Mouse (Mus musculus) liver, embryonic 13.5 days (tissue): Measurements from ENCODE around the gene Slc7a6. TPM values are rescaled to one million over a fixed set of nuclear protein-coding genes. Genes with fewer than 3 reads are reported as not detected.

ENCODE experiments used
- ATAC-seq: fragments of 200-750 bp; cut with Nextera tagmentation; 2 replicates; pipeline ENCODE4 v1.8.0; 2017; ENCODE audit warnings: low read depth, mild to moderate bottlenecking, moderate number of reproducible peaks, moderate library complexity
- DNase-seq: peaks from one replicate; pipeline ENCODE4 v3.0.0; 2022
- H3K27ac ChIP-seq: fragments of 300-500 bp; sonication (generic); 2 replicates; pipeline ENCODE4 v1.5.1; 2015; ENCODE audit warnings: moderate library complexity, mild to moderate bottlenecking, inconsistent platforms
- H3K27me3 ChIP-seq: fragments of 300-500 bp; sonication (generic); 2 replicates; pipeline ENCODE4 v1.6.1; 2015; ENCODE audit warnings: mild to moderate bottlenecking, inconsistent platforms
- H3K36me3 ChIP-seq: fragments of 300-500 bp; sonication (generic); 2 replicates; pipeline ENCODE4 v1.6.1; 2015; ENCODE audit warnings: mild to moderate bottlenecking, inconsistent platforms
- H3K4me1 ChIP-seq: fragments of 300-500 bp; sonication (generic); replicated peaks from 2 replicates; pipeline ENCODE4 v1.6.1; 2015; ENCODE audit warnings: inconsistent platforms
- H3K4me2 ChIP-seq: fragments of 300-500 bp; sonication (generic); 2 replicates; pipeline ENCODE4 v1.6.1; 2015; ENCODE audit warnings: inconsistent platforms, mild to moderate bottlenecking, moderate library complexity
- H3K4me3 ChIP-seq: fragments of 300-500 bp; sonication (generic); replicated peaks from 2 replicates; pipeline ENCODE4 v1.5.1; 2015; ENCODE audit warnings: mild to moderate bottlenecking, inconsistent platforms
- H3K9ac ChIP-seq: fragments of 300-500 bp; sonication (generic); 2 replicates; pipeline ENCODE4 v1.6.1; 2015; ENCODE audit warnings: mild to moderate bottlenecking, inconsistent platforms
- H3K9me3 ChIP-seq: fragments of 300-500 bp; sonication (generic); replicated peaks from 2 replicates; pipeline ENCODE4 v1.6.1; 2016; ENCODE audit warnings: inconsistent platforms
- WGBS: fragments of 180-500 bp; shearing (Covaris S2); methylation state at CpG from one replicate; pipeline ENCODE4 v1.1.7; 2015; ENCODE audit not compliant: insufficient replicate concordance; 5-methylcytosine and 5-hydroxymethylcytosine counted together
- polyA plus RNA-seq: library from polyadenylated mRNA; unstranded; fragments of >200 nt; fragmentation: Nextera tagmentation; extraction: Ambion mirVana; gene quantifications from 2 replicates; pipeline ENCODE4 v1.2.1, GENCODE M21; 2015

Gene Slc7a6
- polyA plus RNA-seq, 1 experiment from 2014 or later, result 10.5 TPM

GRCm38 (mm10) chr8:106145331-106145730 is 23.3 kb upstream of the Slc7a6 start:
- H3K27ac ChIP-seq, result no peak overlapping the region
- 0 out of 2 replicates have a peak, but pooled peaks cover 6% of the 10 kb centered on the region for H3K27me3 ChIP-seq
- WGBS, result 69% methylated on average over 2 of the region's 2 CpGs
- DNase-seq, result no peak
- no peak overlapping the region for H3K4me3 ChIP-seq
- no peaks in the 10 kb centered on the region for H3K9me3 ChIP-seq
- H3K4me1 ChIP-seq, result peaks cover 11% of the 10 kb centered on the region
- H3K4me2 ChIP-seq, result no peak overlapping the region
- H3K36me3 ChIP-seq, result no peaks in the 10 kb centered on the region
- ATAC-seq, result no peak
- H3K9ac ChIP-seq, result no peak overlapping the region

DNA sequence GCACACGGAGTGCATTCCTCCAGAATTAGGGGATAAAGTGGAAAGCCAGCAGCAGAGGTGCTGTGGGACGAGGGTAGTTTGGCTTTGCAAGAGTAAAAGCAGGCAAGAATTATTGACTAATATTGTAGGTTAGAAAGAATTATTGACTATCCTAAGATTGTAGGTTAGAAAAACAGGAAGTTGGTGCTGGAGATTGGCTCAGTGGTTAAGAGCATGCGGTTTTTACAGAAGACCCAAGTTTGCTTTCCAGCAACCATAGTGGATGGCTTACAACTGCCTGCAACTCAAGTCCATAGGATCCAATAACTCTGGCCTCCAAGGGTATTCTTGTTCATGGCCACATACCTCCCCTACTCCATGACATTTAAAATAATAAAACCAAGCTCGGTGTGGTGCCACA is 22.6 kb upstream of the Slc7a6 start:
- H3K4me1 ChIP-seq, result peaks cover 16% of the 10 kb centered on the region
- no peak overlapping the region for H3K4me3 ChIP-seq
- H3K9ac ChIP-seq, result no peak overlapping the region
- 0 out of 2 replicates have a peak, but pooled peaks cover 3% of the 10 kb centered on the region for H3K27me3 ChIP-seq
- ATAC-seq, result no peak
- no peaks in the 10 kb centered on the region for H3K9me3 ChIP-seq
- no peak overlapping the region for H3K4me2 ChIP-seq
- no peak for DNase-seq
- no peak overlapping the region for H3K27ac ChIP-seq
- 55% methylated on average over 4 of the region's 4 CpGs for WGBS
- H3K36me3 ChIP-seq, result no peaks in the 10 kb centered on the region

DNA sequence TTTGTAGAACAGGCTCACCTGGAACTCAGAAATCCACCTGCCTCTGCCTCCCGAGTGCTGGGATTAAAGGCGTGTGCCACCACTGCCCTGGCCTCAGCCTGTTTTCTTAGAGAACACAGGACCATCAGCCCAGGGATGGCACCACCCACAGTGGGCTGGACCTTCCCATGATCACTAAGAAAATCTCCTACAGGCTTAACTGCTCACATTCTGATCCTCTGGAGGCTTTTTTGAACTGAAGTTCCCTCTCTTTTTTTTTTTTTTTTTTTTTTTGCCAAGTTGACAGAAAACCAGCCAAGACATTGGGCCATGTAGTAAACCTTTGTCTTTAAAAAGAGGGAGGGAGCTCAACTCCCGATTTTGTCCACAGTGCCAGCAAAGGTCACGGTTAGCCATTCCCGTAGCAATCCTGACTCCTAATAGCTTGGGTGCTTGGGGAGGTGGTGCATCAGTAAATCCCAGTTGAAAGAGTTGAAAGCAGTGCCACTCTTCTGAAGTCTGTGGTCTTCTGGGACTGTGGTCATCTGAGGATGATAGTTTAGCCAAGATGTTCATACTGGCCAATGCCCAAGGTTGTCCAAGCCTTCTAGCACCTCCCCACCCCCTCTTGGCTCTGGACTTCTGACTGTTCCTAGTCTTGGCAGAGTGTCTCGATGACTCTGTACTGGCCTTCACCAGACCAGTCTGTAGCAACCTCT is 20.6 kb upstream of the Slc7a6 start:
- Histone ChIP-seq H3K9ac (no peak overlapping the region), H3K27me3 (0 out of 2 replicates have a peak, but pooled peaks cover 3% of the 10 kb centered on the region), H3K4me2 (no peak overlapping the region), H3K36me3 (no peaks in the 10 kb centered on the region), H3K27ac (0 out of 2 replicates have a peak overlapping the region, but pooled peaks have one; percentile 10), H3K4me1 (peaks cover 35% of the 10 kb centered on the region), H3K4me3 (no peak overlapping the region), H3K9me3 (no peaks in the 10 kb centered on the region)
- ATAC-seq, result no peak
- DNase-seq, result no peak
- WGBS, result 70% methylated on average over 6 of the region's 6 CpGs

- DNase-seq (no peak), ATAC-seq (no peak)
- H3K9ac ChIP-seq, result no peak overlapping the region
- peak overlapping the region; percentile 54 for H3K27ac ChIP-seq
- H3K4me3 ChIP-seq, result no peak overlapping the region
- no peaks in the 10 kb centered on the region for H3K36me3 ChIP-seq
- no peaks in the 10 kb centered on the region for H3K9me3 ChIP-seq
- H3K4me2 ChIP-seq, result peak overlapping the region; percentile 14; the same call in 1 of the 2 replicates
- H3K4me1 ChIP-seq, result peaks cover 43% of the 10 kb centered on the region
- WGBS, result 79% methylated on average over 6 of the region's 6 CpGs
- 0 out of 2 replicates have a peak, but pooled peaks cover 3% of the 10 kb centered on the region for H3K27me3 ChIP-seq
These were observed 19.6 kb upstream of the Slc7a6 start for GRCm38 (mm10) chr8:106149025-106149424.

GRCm38 (mm10) chr8:106149801-106150652 is 18.6 kb upstream of the Slc7a6 start, which contains the start of gene Pla2g15:
TSS of gene Pla2g15 (plus strand) at chr8:106150399.
- peak within 1 kb of the TSS; percentile 74 for H3K4me3 ChIP-seq
- DNase-seq (peak; percentile 93), ATAC-seq (peak; percentile 96)
- H3K9ac ChIP-seq, result peak within 1 kb of the TSS; percentile 75
- H3K4me1 ChIP-seq, result peaks cover 43% of the 10 kb centered on the region
- peaks cover 7% of the 10 kb centered on the region for H3K36me3 ChIP-seq
- H3K27me3 ChIP-seq, result 0 out of 2 replicates have a peak, but pooled peaks cover 3% of the 10 kb centered on the region
- peak within 1 kb of the TSS; percentile 62 for H3K27ac ChIP-seq
- H3K9me3 ChIP-seq, result no peaks in the 10 kb centered on the region
- H3K4me2 ChIP-seq, result peak within 1 kb of the TSS; percentile 87
- under 1% methylated on average over 38 of the region's 38 CpGs for WGBS

- H3K9ac ChIP-seq, result peak overlapping the region; percentile 75
- ATAC-seq (peak; percentile 47), DNase-seq (no peak)
These were observed 18.0 kb upstream of the Slc7a6 start for GRCm38 (mm10) chr8:106150653-106151000.

DNA sequence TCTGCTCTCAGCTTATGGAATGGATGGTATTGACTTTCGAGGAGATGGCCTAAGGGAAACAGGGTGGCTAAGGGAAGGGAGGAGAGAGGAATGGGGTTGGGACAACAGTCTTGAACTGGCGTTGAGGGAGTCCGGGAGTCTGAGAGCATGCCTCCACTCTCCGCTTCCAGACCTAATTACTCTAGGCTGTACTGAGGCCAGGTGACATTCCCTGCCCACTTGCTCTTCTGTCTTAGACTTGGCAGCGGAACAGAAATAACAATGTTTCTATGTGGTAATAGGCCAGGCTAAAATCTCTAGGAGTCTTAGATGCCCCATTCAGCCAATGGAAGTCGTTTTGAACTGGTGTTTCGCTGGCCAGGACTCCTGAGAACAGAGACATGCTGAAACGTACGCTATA is 17.6 kb upstream of the Slc7a6 start:
- Histone ChIP-seq H3K9me3 (no peaks in the 10 kb centered on the region), H3K36me3 (peaks cover 8% of the 10 kb centered on the region), H3K4me1 (peaks cover 43% of the 10 kb centered on the region), H3K9ac (peak overlapping the region; percentile 75), H3K4me3 (peak overlapping the region; percentile 74), H3K27ac (no peak overlapping the region), H3K4me2 (peak overlapping the region; percentile 87), H3K27me3 (0 out of 2 replicates have a peak, but pooled peaks cover 3% of the 10 kb centered on the region)
- DNase-seq, result no peak
- ATAC-seq, result no peak
- 63% methylated on average over 9 of the region's 9 CpGs for whole genome bisulfite sequencing

More at GRCm38 (mm10) chr8:106150653-106151000, 18.0 kb upstream of the Slc7a6 start:
- peak overlapping the region; percentile 87 for H3K4me2 ChIP-seq
- H3K4me3 ChIP-seq, result peak overlapping the region; percentile 74
- H3K4me1 ChIP-seq, result peaks cover 43% of the 10 kb centered on the region
- H3K27me3 ChIP-seq, result 0 out of 2 replicates have a peak, but pooled peaks cover 3% of the 10 kb centered on the region
- peaks cover 7% of the 10 kb centered on the region for H3K36me3 ChIP-seq
- H3K9me3 ChIP-seq, result no peaks in the 10 kb centered on the region
- H3K27ac ChIP-seq, result peak overlapping the region; percentile 62
- 9% methylated on average over 8 of the region's 8 CpGs for WGBS

GRCm38 (mm10) chr8:106152876-106153275 is 15.8 kb upstream of the Slc7a6 start:
- Histone ChIP-seq H3K9ac (no peak overlapping the region), H3K27ac (0 out of 2 replicates have a peak overlapping the region, but pooled peaks have one; percentile 6), H3K36me3 (peaks cover 10% of the 10 kb centered on the region), H3K4me2 (peak overlapping the region; percentile 87; the same call in 1 of the 2 replicates), H3K4me3 (no peak overlapping the region), H3K4me1 (peaks cover 47% of the 10 kb centered on the region), H3K9me3 (no peaks in the 10 kb centered on the region), H3K27me3 (no peaks in the 10 kb centered on the region)
- DNase-seq, result no peak
- WGBS, result 26% methylated on average over 4 of the region's 4 CpGs
- ATAC-seq, result no peak

DNA sequence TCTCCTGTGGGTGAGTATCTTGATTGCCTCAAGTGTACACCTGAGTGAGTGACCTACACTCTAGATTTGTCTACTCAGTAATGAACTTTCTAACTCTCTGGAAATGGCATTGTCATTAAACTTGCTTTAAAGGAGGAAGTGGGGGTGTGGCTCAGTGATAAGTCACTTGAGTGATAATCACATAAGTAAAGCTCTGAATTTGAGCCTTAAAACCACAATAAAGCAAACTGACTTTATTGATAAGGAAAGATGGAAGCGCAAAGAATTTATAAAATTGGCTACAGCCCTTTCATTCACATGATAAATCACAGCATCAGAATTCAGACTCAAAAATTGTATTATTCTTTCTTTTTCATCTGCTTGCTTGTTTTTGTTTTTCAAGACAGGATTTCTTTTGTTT is 11.2 kb upstream of the Slc7a6 start:
- ATAC-seq, result no peak
- Histone ChIP-seq H3K4me3 (no peak overlapping the region), H3K36me3 (peaks cover 37% of the 10 kb centered on the region), H3K27ac (no peak overlapping the region; the same call in 1 of the 2 replicates), H3K27me3 (no peaks in the 10 kb centered on the region), H3K9ac (no peak overlapping the region), H3K4me2 (no peak overlapping the region), H3K9me3 (no peaks in the 10 kb centered on the region), H3K4me1 (peaks cover 18% of the 10 kb centered on the region)
- DNase-seq, result no peak
- 11% methylated on average over 1 of the region's 1 CpGs for WGBS

GRCm38 (mm10) chr8:106158381-106158780 is 10.3 kb upstream of the Slc7a6 start:
- Histone ChIP-seq H3K4me1 (peaks cover 9% of the 10 kb centered on the region), H3K4me2 (no peak overlapping the region), H3K9ac (no peak overlapping the region), H3K9me3 (no peaks in the 10 kb centered on the region), H3K27me3 (no peaks in the 10 kb centered on the region), H3K4me3 (no peak overlapping the region), H3K27ac (no peak overlapping the region), H3K36me3 (peaks cover 47% of the 10 kb centered on the region)
- WGBS, result 79% methylated on average over 10 of the region's 10 CpGs
- ATAC-seq (no peak), DNase-seq (no peak)

DNA sequence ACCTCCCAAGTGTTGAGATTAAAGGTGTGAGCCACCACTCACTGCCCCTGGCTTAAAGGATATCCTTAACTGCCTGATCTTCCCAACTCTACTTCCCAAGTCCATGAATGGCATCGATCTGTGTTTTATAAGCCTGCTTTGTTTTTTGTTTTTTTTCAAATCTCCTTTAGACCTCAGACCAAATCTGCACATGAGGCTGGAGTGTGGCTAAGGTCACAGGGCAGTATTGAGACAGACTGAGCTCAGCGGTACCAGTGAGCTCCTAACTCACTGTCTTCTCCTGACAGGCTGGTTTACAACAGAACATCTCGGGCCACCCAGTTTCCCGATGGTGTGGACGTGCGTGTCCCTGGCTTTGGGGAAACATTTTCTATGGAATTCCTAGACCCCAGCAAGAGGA is 8.8 kb upstream of the Slc7a6 start:
- H3K27me3 ChIP-seq, result no peaks in the 10 kb centered on the region
- no peak overlapping the region for H3K27ac ChIP-seq
- H3K4me2 ChIP-seq, result no peak overlapping the region
- H3K9ac ChIP-seq, result no peak overlapping the region
- ATAC-seq, result no peak
- H3K9me3 ChIP-seq, result no peaks in the 10 kb centered on the region
- peaks cover 4% of the 10 kb centered on the region for H3K4me1 ChIP-seq
- H3K4me3 ChIP-seq, result no peak overlapping the region
- no peak for DNase-seq
- peaks cover 50% of the 10 kb centered on the region for H3K36me3 ChIP-seq
- WGBS, result 83% methylated on average over 6 of the region's 6 CpGs
